Mouse (Mus musculus): ENCODE results near the gene Dnah1. TPM values are rescaled to one million over a fixed set of nuclear protein-coding genes. Genes with fewer than 3 reads are reported as not detected.

Gene Dnah1
- polyA plus RNA-seq (2016; fragmentation: Nextera tagmentation; extraction: Ambion mirVana), result 5.4 and 6.3 TPM in 2 replicates

- no peaks in the 10 kb centered on the region for H3K9me3 ChIP-seq
- H3K4me1 ChIP-seq, result peaks cover 14% of the 10 kb centered on the region
- H3K27ac ChIP-seq, result peak within 1 kb of the TSS; percentile 77
- H3K4me3 ChIP-seq, result peak within 1 kb of the TSS; percentile 49
- 0 out of 2 replicates have a peak, but pooled peaks cover 13% of the 10 kb centered on the region for H3K27me3 ChIP-seq (ENCODE audit: poor library complexity, severe bottlenecking)
- peak; percentile 37 for DNase-seq (ENCODE audit: extremely low spot score, low spot score)
- H3K36me3 ChIP-seq (replicated peaks), result no peaks in the 10 kb centered on the region
- WGBS, result 35% methylated on average over 28 of the region's 28 CpGs
Observed at GRCm38 (mm10) chr14:31323849-31324792, at the start of gene Dnah1. Gene Dnah1 (minus strand): TSS chr14:31323896.

- no peak for DNase-seq (ENCODE audit: extremely low spot score, low spot score)
- Histone ChIP-seq H3K36me3 (replicated peaks) (peaks cover 85% of the 10 kb centered on the region), H3K4me1 (no peaks in the 10 kb centered on the region), H3K27me3 (ENCODE audit: poor library complexity, severe bottlenecking) (no peaks in the 10 kb centered on the region), H3K27ac (no peak overlapping the region), H3K4me3 (no peak overlapping the region), H3K9me3 (no peaks in the 10 kb centered on the region)
- WGBS, result 88% methylated on average over 3 of the region's 3 CpGs
Observed at GRCm38 (mm10) chr14:31369377-31369776, 45.7 kb upstream of the Dnah1 start.

DNA sequence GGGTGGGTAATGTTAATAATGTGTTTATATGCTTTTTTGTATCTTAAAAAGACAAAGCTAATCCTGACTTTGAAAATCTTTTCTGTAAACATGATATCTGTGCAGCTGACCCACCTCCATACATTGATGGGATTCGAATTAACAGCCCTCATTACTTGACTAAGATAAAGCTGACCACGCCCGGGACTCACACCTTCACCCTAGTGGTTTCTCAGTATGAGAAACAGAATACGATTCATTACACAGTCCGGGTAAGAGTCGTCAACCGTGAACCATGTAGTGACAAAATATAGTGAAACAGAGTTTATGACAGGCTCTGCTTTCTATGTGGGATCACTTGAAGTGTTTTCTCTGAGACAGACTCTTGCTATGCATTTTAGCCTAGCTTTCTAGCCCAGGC, 44.3 kb upstream of the Dnah1 start:
- no peaks in the 10 kb centered on the region for H3K4me1 ChIP-seq
- H3K36me3 ChIP-seq (replicated peaks), result peaks cover 86% of the 10 kb centered on the region
- H3K27me3 ChIP-seq (ENCODE audit: poor library complexity, severe bottlenecking), result no peaks in the 10 kb centered on the region
- WGBS, result 91% methylated on average over 7 of the region's 7 CpGs
- H3K4me3 ChIP-seq, result no peak overlapping the region
- no peaks in the 10 kb centered on the region for H3K9me3 ChIP-seq
- no peak for DNase-seq (ENCODE audit: extremely low spot score, low spot score)
- H3K27ac ChIP-seq, result no peak overlapping the region

DNA sequence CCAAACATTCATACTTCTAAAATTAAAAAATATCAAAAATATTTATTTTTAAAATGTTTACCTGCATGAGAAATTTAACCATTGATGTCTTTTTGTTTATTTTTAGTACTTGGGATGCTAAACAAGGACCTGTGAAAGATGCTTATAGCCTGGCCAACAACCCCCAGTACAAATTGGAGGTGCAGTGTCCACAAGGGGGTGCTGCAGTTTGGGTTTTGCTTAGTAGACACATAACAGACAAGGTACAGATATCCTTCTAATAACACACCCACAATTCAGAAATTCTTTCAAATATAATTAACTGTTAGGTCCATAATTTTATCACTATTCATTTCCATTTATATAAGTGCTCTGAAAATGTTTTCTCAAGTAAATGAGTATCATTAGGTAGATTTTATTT, 41.7 kb upstream of the Dnah1 start:
- peaks cover 79% of the 10 kb centered on the region for H3K36me3 ChIP-seq (replicated peaks)
- DNase-seq (ENCODE audit: extremely low spot score, low spot score), result peak; percentile 44
- H3K9me3 ChIP-seq, result no peaks in the 10 kb centered on the region
- no peak overlapping the region for H3K27ac ChIP-seq
- no peak overlapping the region for H3K4me3 ChIP-seq
- H3K27me3 ChIP-seq (ENCODE audit: poor library complexity, severe bottlenecking), result no peaks in the 10 kb centered on the region
- no peaks in the 10 kb centered on the region for H3K4me1 ChIP-seq

- Histone ChIP-seq H3K4me3 (no peak overlapping the region), H3K9me3 (no peaks in the 10 kb centered on the region), H3K4me1 (no peaks in the 10 kb centered on the region), H3K27me3 (ENCODE audit: poor library complexity, severe bottlenecking) (no peaks in the 10 kb centered on the region), H3K36me3 (replicated peaks) (peaks cover 77% of the 10 kb centered on the region), H3K27ac (no peak overlapping the region)
- no peak for DNase-seq (ENCODE audit: extremely low spot score, low spot score)
- 91% methylated on average over 4 of the region's 4 CpGs for WGBS
Observed at GRCm38 (mm10) chr14:31364589-31364988, 40.9 kb upstream of the Dnah1 start.

DNA sequence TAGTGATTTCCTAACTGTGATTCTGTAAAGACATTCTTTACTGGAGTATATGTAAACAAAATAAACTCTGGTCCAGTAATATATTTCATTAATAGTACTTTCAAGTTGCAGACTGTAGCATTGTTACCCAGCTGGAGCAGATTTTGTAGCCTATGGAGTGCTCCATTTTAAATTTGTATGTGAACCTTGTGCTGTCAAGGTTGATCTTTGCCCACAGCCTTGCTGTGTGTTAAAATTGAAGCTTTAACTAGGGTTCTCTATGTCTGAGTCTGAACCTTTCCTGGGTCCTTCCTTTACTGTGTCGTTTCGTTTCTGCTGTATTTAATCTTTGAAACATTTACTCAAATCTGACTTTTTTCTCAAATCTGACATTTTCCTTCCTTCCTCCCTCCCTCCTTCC, 38.5 kb upstream of the Dnah1 start:
- Histone ChIP-seq H3K36me3 (replicated peaks) (peaks cover 73% of the 10 kb centered on the region), H3K27me3 (ENCODE audit: poor library complexity, severe bottlenecking) (no peaks in the 10 kb centered on the region), H3K4me1 (no peaks in the 10 kb centered on the region), H3K9me3 (no peaks in the 10 kb centered on the region), H3K27ac (no peak overlapping the region), H3K4me3 (no peak overlapping the region)
- WGBS, result 94% methylated on average over 2 of the region's 2 CpGs
- no peak for DNase-seq (ENCODE audit: extremely low spot score, low spot score)

DNA sequence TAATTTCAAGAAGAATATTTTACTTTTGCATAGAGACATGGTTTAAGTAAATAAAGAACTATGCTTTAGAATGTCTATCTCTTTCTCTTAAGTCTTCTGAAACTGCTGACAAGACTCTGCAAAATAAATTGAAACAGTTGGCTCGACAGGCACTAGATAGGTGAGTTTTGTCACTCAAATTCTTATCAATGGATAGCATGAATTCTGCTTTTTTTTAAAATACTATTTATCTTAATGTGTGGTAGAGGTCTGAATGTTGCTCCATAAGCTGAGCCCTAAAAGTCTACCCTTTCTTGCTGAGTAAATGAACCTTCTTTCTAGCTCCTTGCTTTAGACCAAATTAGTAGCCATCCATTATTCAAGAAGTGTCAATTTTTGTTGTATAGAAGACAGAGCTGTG, 21.7 kb upstream of the Dnah1 start:
- Histone ChIP-seq H3K9me3 (no peaks in the 10 kb centered on the region), H3K27ac (no peak overlapping the region), H3K36me3 (replicated peaks) (peaks cover 62% of the 10 kb centered on the region), H3K27me3 (ENCODE audit: poor library complexity, severe bottlenecking) (no peaks in the 10 kb centered on the region), H3K4me1 (no peaks in the 10 kb centered on the region), H3K4me3 (no peak overlapping the region)
- WGBS, result 91% methylated on average over 1 of the region's 1 CpGs
- DNase-seq (ENCODE audit: extremely low spot score, low spot score), result no peak

GRCm38 (mm10) chr14:31343241-31343640, 19.5 kb upstream of the Dnah1 start:
- Histone ChIP-seq H3K36me3 (replicated peaks) (peaks cover 48% of the 10 kb centered on the region), H3K4me1 (peaks cover 2% of the 10 kb centered on the region), H3K9me3 (no peaks in the 10 kb centered on the region), H3K27me3 (ENCODE audit: poor library complexity, severe bottlenecking) (no peaks in the 10 kb centered on the region), H3K27ac (no peak overlapping the region), H3K4me3 (no peak overlapping the region)
- 93% methylated on average over 8 of the region's 8 CpGs for whole genome bisulfite sequencing
- no peak for DNase-seq (ENCODE audit: extremely low spot score, low spot score)

DNA sequence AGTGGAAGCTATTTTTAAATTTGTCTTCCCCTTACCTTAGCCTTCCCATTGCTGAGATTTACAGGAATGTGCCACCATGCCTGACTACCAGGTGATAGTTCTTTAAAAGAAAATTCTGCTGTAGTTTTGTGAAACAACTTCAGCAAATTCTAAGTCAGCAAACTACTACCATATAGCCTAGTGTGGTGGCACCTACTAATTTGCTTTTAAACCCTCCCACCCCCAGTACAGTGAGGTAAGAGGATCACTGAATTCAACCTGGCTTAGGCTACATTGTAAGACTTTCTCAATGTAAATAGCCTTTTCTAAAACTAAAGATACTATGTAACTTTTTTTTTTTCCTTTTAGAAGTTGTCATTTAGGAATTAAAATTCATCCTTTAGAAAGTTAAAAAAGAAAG, 14.3 kb upstream of the Dnah1 start:
- Histone ChIP-seq H3K27me3 (ENCODE audit: poor library complexity, severe bottlenecking) (no peaks in the 10 kb centered on the region), H3K4me3 (peak overlapping the region; percentile 85), H3K27ac (no peak overlapping the region), H3K9me3 (no peaks in the 10 kb centered on the region), H3K4me1 (peaks cover 22% of the 10 kb centered on the region), H3K36me3 (replicated peaks) (peaks cover 21% of the 10 kb centered on the region)
- no peak for DNase-seq (ENCODE audit: extremely low spot score, low spot score)

DNA sequence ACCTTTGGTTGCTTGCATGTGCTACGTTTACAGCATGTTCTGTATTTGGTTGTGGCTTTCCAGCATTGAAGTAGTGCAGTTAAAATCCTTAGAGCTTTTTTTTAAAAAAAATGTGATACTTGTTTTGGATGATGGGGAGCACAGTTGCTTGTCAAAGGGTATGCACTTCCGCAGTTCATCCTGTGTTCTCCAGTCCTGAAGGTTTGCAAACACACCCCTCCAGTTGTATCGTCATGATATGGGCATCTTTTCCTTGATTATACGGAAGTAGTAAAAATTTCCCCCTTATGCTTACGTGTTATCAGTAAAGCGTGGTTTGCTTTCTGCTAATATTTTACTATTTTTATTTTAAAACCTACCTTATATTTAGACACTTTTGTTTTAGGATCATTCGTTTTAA, 13.7 kb upstream of the Dnah1 start:
- no peak for DNase-seq (ENCODE audit: extremely low spot score, low spot score)
- Histone ChIP-seq H3K4me1 (peaks cover 22% of the 10 kb centered on the region), H3K36me3 (replicated peaks) (peaks cover 19% of the 10 kb centered on the region), H3K4me3 (peak overlapping the region; percentile 85), H3K9me3 (no peaks in the 10 kb centered on the region), H3K27ac (peak overlapping the region; percentile 93), H3K27me3 (ENCODE audit: poor library complexity, severe bottlenecking) (no peaks in the 10 kb centered on the region)
- 60% methylated on average over 7 of the region's 7 CpGs for WGBS

GRCm38 (mm10) chr14:31336369-31337155, 12.9 kb upstream of the Dnah1 start, which contains the start of gene Capn7:
Gene Capn7 (plus strand): TSS chr14:31336638.
- Histone ChIP-seq H3K27me3 (ENCODE audit: poor library complexity, severe bottlenecking) (no peaks in the 10 kb centered on the region), H3K4me1 (peaks cover 22% of the 10 kb centered on the region), H3K4me3 (peak within 1 kb of the TSS; percentile 85), H3K27ac (peak within 1 kb of the TSS; percentile 93), H3K9me3 (no peaks in the 10 kb centered on the region), H3K36me3 (replicated peaks) (peaks cover 13% of the 10 kb centered on the region)
- peak; percentile 100 for DNase-seq (ENCODE audit: extremely low spot score, low spot score)
- under 1% methylated on average over 78 of the region's 78 CpGs for WGBS

- peaks cover 22% of the 10 kb centered on the region for H3K4me1 ChIP-seq
- H3K36me3 ChIP-seq (replicated peaks), result peaks cover 7% of the 10 kb centered on the region
- no peaks in the 10 kb centered on the region; the same call in 1 of the 2 replicates for H3K27me3 ChIP-seq (ENCODE audit: poor library complexity, severe bottlenecking)
- no peak for DNase-seq (ENCODE audit: extremely low spot score, low spot score)
- H3K27ac ChIP-seq, result peak overlapping the region; percentile 93
- H3K4me3 ChIP-seq, result peak overlapping the region; percentile 85
- WGBS, result 59% methylated on average over 3 of the region's 3 CpGs
- H3K9me3 ChIP-seq, result no peaks in the 10 kb centered on the region
Observed at GRCm38 (mm10) chr14:31335765-31336164, 12.1 kb upstream of the Dnah1 start.

GRCm38 (mm10) chr14:31330957-31331356, 7.3 kb upstream of the Dnah1 start:
- no peaks in the 10 kb centered on the region for H3K9me3 ChIP-seq
- H3K27me3 ChIP-seq (ENCODE audit: poor library complexity, severe bottlenecking), result no peaks in the 10 kb centered on the region; the same call in 1 of the 2 replicates
- peaks cover 6% of the 10 kb centered on the region for H3K4me1 ChIP-seq
- H3K36me3 ChIP-seq (replicated peaks), result no peaks in the 10 kb centered on the region
- WGBS, result 81% methylated on average over 4 of the region's 4 CpGs
- H3K4me3 ChIP-seq, result no peak overlapping the region
- H3K27ac ChIP-seq, result no peak overlapping the region
- no peak for DNase-seq (ENCODE audit: extremely low spot score, low spot score)
